Mouse (Mus musculus) hindbrain, embryonic 10.5 days (tissue): ENCODE results near the gene Sstr4. TPM values are rescaled to one million over a fixed set of nuclear protein-coding genes. Genes with fewer than 3 reads are reported as not detected.

Experiments used
- DNase-seq: peaks from one replicate; pipeline ENCODE4 v3.0.0-alpha.2; 2017; ENCODE audit warnings: low spot score
- H3K27ac ChIP-seq: fragments of 300-500 bp; sonication (generic); 2 replicates; pipeline ENCODE4 v1.5.1; 2016; ENCODE audit warnings: mild to moderate bottlenecking, moderate library complexity
- H3K27me3 ChIP-seq: fragments of 300-500 bp; sonication (generic); 2 replicates; pipeline ENCODE4 v1.6.1; 2016; ENCODE audit warnings: mild to moderate bottlenecking; ENCODE audit not compliant: poor library complexity, insufficient read depth, severe bottlenecking
- H3K36me3 ChIP-seq: fragments of 300-500 bp; sonication (generic); 2 replicates; pipeline ENCODE4 v1.6.1; 2016; ENCODE audit warnings: mild to moderate bottlenecking, moderate library complexity
- H3K4me1 ChIP-seq: fragments of 300-500 bp; sonication (generic); replicated peaks from 2 replicates; pipeline ENCODE4 v1.6.1; 2016; ENCODE audit warnings: mild to moderate bottlenecking
- H3K4me3 ChIP-seq: fragments of 300-500 bp; sonication (generic); 2 replicates; pipeline ENCODE4 v1.5.1; 2016; ENCODE audit warnings: mild to moderate bottlenecking, moderate library complexity
- H3K9me3 ChIP-seq: fragments of 300-500 bp; sonication (generic); 2 replicates; pipeline ENCODE4 v1.6.1; 2016; ENCODE audit warnings: mild to moderate bottlenecking, moderate library complexity
- WGBS: fragments of 180-500 bp; shearing (Covaris S2); methylation state at CpG from one replicate; pipeline ENCODE4 v1.1.7; 2016; 5-methylcytosine and 5-hydroxymethylcytosine counted together
- polyA plus RNA-seq: library from polyadenylated mRNA; unstranded; fragments of >200 nt; fragmentation: Nextera tagmentation; extraction: Ambion mirVana; gene quantifications from 2 replicates; pipeline ENCODE4 v1.2.1, GENCODE M21; 2016

Gene Sstr4
- polyA plus RNA-seq: 0.45 and 0.63 TPM in 2 replicates

GRCm38 (mm10) chr2:148395131-148396051 lies at the start of gene Sstr4:
TSS of gene Sstr4 (plus strand) at chr2:148395344.
- H3K27ac ChIP-seq: no peak within 1 kb of the TSS
- H3K36me3 ChIP-seq: no peaks in the 10 kb centered on the region
- no peaks in the 10 kb centered on the region for H3K9me3 ChIP-seq
- H3K4me3 ChIP-seq: peak within 1 kb of the TSS; percentile 66
- H3K4me1 ChIP-seq: peaks cover 16% of the 10 kb centered on the region
- H3K27me3 ChIP-seq: peaks cover 54% of the 10 kb centered on the region
- WGBS: 5% methylated on average over 83 of the region's 83 CpGs
- DNase-seq: peak; percentile 64

- Histone ChIP-seq H3K27me3 (no peaks in the 10 kb centered on the region), H3K9me3 (no peaks in the 10 kb centered on the region), H3K4me3 (no peak overlapping the region), H3K4me1 (no peaks in the 10 kb centered on the region), H3K36me3 (no peaks in the 10 kb centered on the region), H3K27ac (no peak overlapping the region)
- DNase-seq: no peak
Observed at GRCm38 (mm10) chr2:148345373-148345772, 49.8 kb upstream of the Sstr4 start.

- WGBS: 94% methylated on average over 1 of the region's 1 CpGs
- no peaks in the 10 kb centered on the region for H3K4me1 ChIP-seq
Observed at GRCm38 (mm10) chr2:148346976-148347375, 48.2 kb upstream of the Sstr4 start.

GRCm38 (mm10) chr2:148349509-148350307 lies 45.4 kb upstream of the Sstr4 start:
- no peak overlapping the region for H3K27ac ChIP-seq
- H3K4me1 ChIP-seq: no peaks in the 10 kb centered on the region
- H3K9me3 ChIP-seq: no peaks in the 10 kb centered on the region
- no peaks in the 10 kb centered on the region for H3K36me3 ChIP-seq
- H3K4me3 ChIP-seq: no peak overlapping the region
- no peak for DNase-seq
- no peaks in the 10 kb centered on the region for H3K27me3 ChIP-seq
- WGBS: 79% methylated on average over 4 of the region's 4 CpGs

More at GRCm38 (mm10) chr2:148346976-148347375, 48.2 kb upstream of the Sstr4 start:
- H3K4me3 ChIP-seq: no peak overlapping the region
- no peak overlapping the region for H3K27ac ChIP-seq
- no peaks in the 10 kb centered on the region for H3K36me3 ChIP-seq
- no peak for DNase-seq
- H3K27me3 ChIP-seq: no peaks in the 10 kb centered on the region
- no peaks in the 10 kb centered on the region for H3K9me3 ChIP-seq

DNA sequence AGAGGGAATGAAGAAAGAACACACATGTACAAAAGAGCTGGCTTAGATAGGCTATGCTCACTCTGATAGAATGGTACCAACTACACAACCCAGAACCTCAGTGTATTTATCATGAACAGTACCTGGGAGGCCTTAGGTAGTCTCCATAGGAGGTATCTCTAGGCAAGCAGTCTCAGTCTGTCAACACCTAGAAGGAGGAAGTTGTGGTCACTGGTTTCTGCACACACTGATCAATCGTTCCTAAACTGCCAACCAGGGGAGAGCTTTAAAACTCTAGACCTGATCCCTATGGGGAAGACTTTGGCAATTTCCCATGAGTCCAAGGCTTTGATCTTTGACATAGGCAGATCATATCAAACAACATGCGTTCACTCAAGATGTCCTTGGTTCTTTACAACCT lies 44.7 kb upstream of the Sstr4 start:
- no peak for DNase-seq
- H3K4me1 ChIP-seq: no peaks in the 10 kb centered on the region
- H3K27ac ChIP-seq: no peak overlapping the region
- no peaks in the 10 kb centered on the region for H3K36me3 ChIP-seq
- H3K27me3 ChIP-seq: no peaks in the 10 kb centered on the region
- H3K9me3 ChIP-seq: no peaks in the 10 kb centered on the region
- H3K4me3 ChIP-seq: no peak overlapping the region
- WGBS: 78% methylated on average over 2 of the region's 2 CpGs

GRCm38 (mm10) chr2:148352655-148353054 lies 42.5 kb upstream of the Sstr4 start:
- H3K4me3 ChIP-seq: no peak overlapping the region
- H3K27ac ChIP-seq: no peak overlapping the region
- no peaks in the 10 kb centered on the region for H3K9me3 ChIP-seq
- H3K4me1 ChIP-seq: no peaks in the 10 kb centered on the region
- no peaks in the 10 kb centered on the region for H3K27me3 ChIP-seq
- H3K36me3 ChIP-seq: no peaks in the 10 kb centered on the region
- DNase-seq: no peak
- WGBS: 77% methylated on average over 1 of the region's 1 CpGs

GRCm38 (mm10) chr2:148357145-148357544 lies 38.0 kb upstream of the Sstr4 start:
- Histone ChIP-seq H3K36me3 (no peaks in the 10 kb centered on the region), H3K27me3 (no peaks in the 10 kb centered on the region), H3K4me3 (no peak overlapping the region), H3K27ac (no peak overlapping the region), H3K4me1 (no peaks in the 10 kb centered on the region), H3K9me3 (no peaks in the 10 kb centered on the region)
- 82% methylated on average over 1 of the region's 1 CpGs for WGBS
- DNase-seq: no peak

- H3K36me3 ChIP-seq: no peaks in the 10 kb centered on the region
- H3K27me3 ChIP-seq: no peaks in the 10 kb centered on the region
- no peak overlapping the region for H3K4me3 ChIP-seq
- DNase-seq: no peak
- WGBS: 94% methylated on average over 3 of the region's 3 CpGs
- H3K27ac ChIP-seq: no peak overlapping the region
- H3K9me3 ChIP-seq: no peaks in the 10 kb centered on the region
- H3K4me1 ChIP-seq: no peaks in the 10 kb centered on the region
Observed at GRCm38 (mm10) chr2:148364536-148364935, 30.6 kb upstream of the Sstr4 start.

GRCm38 (mm10) chr2:148365227-148365626 lies 29.9 kb upstream of the Sstr4 start:
- H3K27ac ChIP-seq: no peak overlapping the region
- no peaks in the 10 kb centered on the region for H3K27me3 ChIP-seq
- H3K9me3 ChIP-seq: no peaks in the 10 kb centered on the region
- no peak for DNase-seq
- no peak overlapping the region for H3K4me3 ChIP-seq
- no peaks in the 10 kb centered on the region for H3K36me3 ChIP-seq
- no peaks in the 10 kb centered on the region for H3K4me1 ChIP-seq
- WGBS: 56% methylated on average over 1 of the region's 1 CpGs

GRCm38 (mm10) chr2:148371743-148372630 lies 23.2 kb upstream of the Sstr4 start:
- H3K27me3 ChIP-seq: no peaks in the 10 kb centered on the region
- no peak overlapping the region for H3K27ac ChIP-seq
- H3K9me3 ChIP-seq: no peaks in the 10 kb centered on the region
- WGBS: 77% methylated on average over 4 of the region's 4 CpGs
- no peaks in the 10 kb centered on the region for H3K36me3 ChIP-seq
- DNase-seq: no peak
- no peak overlapping the region for H3K4me3 ChIP-seq
- no peaks in the 10 kb centered on the region for H3K4me1 ChIP-seq

- no peak for DNase-seq
- H3K4me3 ChIP-seq: no peak overlapping the region
- no peaks in the 10 kb centered on the region for H3K9me3 ChIP-seq
- H3K27ac ChIP-seq: no peak overlapping the region
- no peaks in the 10 kb centered on the region for H3K27me3 ChIP-seq
- no peaks in the 10 kb centered on the region for H3K36me3 ChIP-seq
- 82% methylated on average over 2 of the region's 2 CpGs for WGBS
- no peaks in the 10 kb centered on the region for H3K4me1 ChIP-seq
Observed at GRCm38 (mm10) chr2:148373602-148374071, 21.5 kb upstream of the Sstr4 start.
